Mouse (Mus musculus) liver, embryonic 14.5 days (tissue): ENCODE measurements around the gene Myl3.

Source experiments
- CTCF ChIP-seq: IDR thresholded peaks from 2 replicates; pipeline ENCODE4 v1.5.1; 2016; ENCODE audit warnings: antibody characterized with exemption, low read depth, control low read depth
- EP300 ChIP-seq: IDR thresholded peaks from 2 replicates; pipeline ENCODE4 v1.6.1; 2016; ENCODE audit warnings: antibody characterized with exemption, low read depth

GRCm38 (mm10) chr9:110751412-110751811 is 9.8 kb downstream of the Myl3 start:
- no peak for TF ChIP-seq CTCF
- TF ChIP-seq EP300, result no peak
